Mouse (Mus musculus): ENCODE results near the gene Wrap73. TPM values are rescaled to one million over a fixed set of nuclear protein-coding genes. Genes with fewer than 3 reads are reported as not detected.

Wrap73 gene
- polyA plus RNA-seq, 1 experiment, result 69.3 TPM

DNA sequence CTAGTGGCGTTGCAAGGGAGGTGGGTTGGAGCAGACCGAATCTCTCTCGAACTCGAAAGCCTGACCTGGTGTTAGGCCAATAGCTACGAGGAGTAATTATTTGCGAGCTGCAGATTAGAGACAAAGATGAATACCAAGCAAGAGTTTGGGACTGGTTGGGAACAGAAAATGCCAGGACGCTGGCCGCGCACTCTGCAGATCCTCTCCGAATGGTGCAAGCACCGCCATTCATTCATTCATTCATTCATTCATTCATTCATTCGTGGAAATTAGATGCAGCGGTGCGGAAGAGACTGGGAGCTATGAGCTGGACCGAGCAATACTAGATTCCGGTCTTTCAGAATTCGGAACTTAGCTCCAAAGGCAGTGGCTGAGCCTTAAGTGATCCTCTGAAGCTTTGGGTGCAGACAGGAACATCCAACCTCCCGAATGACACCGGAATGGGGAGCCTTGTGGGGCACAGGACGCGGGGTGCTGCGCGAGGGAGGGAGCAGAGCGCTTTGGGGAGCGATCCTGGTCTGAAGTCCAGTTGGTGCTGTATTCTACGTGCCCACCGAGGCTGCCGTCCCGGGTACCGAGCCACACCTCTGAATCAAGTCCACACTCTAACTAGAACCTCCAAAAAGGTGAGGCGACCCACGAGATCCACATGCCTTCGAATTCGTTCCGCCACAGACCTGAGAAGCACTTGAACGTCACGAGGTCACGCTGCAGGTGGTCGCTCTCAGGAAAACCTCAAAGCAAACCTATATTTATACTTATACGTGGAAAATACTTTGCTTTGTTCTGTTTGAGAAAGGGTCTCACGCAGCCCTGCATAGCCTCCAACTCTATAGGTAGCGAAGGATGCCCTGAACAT is 934 bp upstream of the Wrap73 start:
- Histone ChIP-seq H3K4me3 (ENCODE audit: control insufficient read depth, insufficient read depth, low read length) (peak overlapping the region; percentile 14), H3K36me3 (ENCODE audit: control insufficient read depth, insufficient read depth, low read length) (no peaks in the 10 kb centered on the region), H3K27me3 (ENCODE audit: control insufficient read depth, insufficient read depth, low read length) (peaks cover 29% of the 10 kb centered on the region), H3K4me1 (replicated peaks; ENCODE audit: control insufficient read depth, insufficient read depth, low read length) (peaks cover 16% of the 10 kb centered on the region), H3K27ac (ENCODE audit: control insufficient read depth, insufficient read depth, low read length) (no peak overlapping the region)
- 4% methylated on average over 42 of the region's 42 CpGs for WGBS
- no peak for TF ChIP-seq CTCF (IDR thresholded peaks at IDR 0.05; ENCODE audit: borderline replicate concordance, control insufficient read depth, extremely low read depth, insufficient read depth, low read length, poor library complexity)
- no peak for TF ChIP-seq POLR2A (IDR thresholded peaks at IDR 0.05; ENCODE audit: control insufficient read depth, extremely low read depth, insufficient read depth, low read length, poor library complexity)
- no peak for DNase-seq

DNA sequence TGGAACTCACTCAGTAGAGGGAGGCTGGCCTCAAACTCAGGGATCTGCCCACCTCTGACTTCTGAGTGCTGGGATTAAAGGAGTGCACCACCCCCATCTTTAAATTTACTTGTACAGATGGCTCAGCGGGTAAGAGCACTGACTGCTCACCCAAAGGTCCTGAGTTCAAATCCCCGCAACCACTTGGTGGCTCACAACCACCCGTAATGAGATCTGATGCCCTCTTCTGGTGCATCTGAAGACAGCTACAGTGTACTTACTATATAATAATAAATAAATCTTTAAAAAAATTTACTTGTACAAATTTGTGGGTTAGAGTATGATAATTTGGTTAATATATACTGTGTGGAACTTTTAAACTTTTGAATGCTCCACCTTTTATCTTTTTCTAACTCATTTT is 2.5 kb downstream of the Wrap73 start:
- Histone ChIP-seq H3K4me1 (replicated peaks; ENCODE audit: control insufficient read depth, insufficient read depth, low read length) (peaks cover 16% of the 10 kb centered on the region), H3K36me3 (ENCODE audit: control insufficient read depth, insufficient read depth, low read length) (no peaks in the 10 kb centered on the region), H3K27ac (ENCODE audit: control insufficient read depth, insufficient read depth, low read length) (no peak overlapping the region), H3K4me3 (ENCODE audit: control insufficient read depth, insufficient read depth, low read length) (no peak overlapping the region), H3K27me3 (ENCODE audit: control insufficient read depth, insufficient read depth, low read length) (peaks cover 18% of the 10 kb centered on the region)
- 96% methylated on average over 3 of the region's 3 CpGs for WGBS
- no peak for TF ChIP-seq CTCF (IDR thresholded peaks at IDR 0.05; ENCODE audit: borderline replicate concordance, control insufficient read depth, extremely low read depth, insufficient read depth, low read length, poor library complexity)
- no peak for TF ChIP-seq POLR2A (IDR thresholded peaks at IDR 0.05; ENCODE audit: control insufficient read depth, extremely low read depth, insufficient read depth, low read length, poor library complexity)
- DNase-seq, result no peak

DNA sequence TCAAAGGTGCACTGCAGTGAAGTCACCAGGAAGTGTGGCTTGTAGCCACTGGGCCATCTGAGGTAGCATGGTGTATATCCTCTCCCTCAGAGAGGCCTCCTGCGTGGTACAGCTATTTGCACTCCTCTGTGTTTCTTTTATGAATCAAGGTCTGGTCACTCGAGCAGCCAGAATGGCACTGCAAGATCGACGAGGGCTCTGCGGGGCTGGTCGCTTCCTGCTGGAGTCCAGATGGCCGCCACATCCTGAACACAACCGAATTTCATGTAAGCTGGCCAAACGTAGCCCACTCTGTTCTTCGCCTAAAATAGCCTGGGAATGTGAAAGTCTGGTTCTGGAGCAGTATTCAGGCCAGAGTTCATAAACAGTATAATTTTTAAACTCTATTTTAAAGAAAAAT is 4.2 kb downstream of the Wrap73 start:
- DNase-seq, result no peak
- Histone ChIP-seq H3K4me3 (ENCODE audit: control insufficient read depth, insufficient read depth, low read length) (no peak overlapping the region), H3K36me3 (ENCODE audit: control insufficient read depth, insufficient read depth, low read length) (peaks cover 3% of the 10 kb centered on the region; the same call in 1 of the 2 replicates), H3K4me1 (replicated peaks; ENCODE audit: control insufficient read depth, insufficient read depth, low read length) (peaks cover 9% of the 10 kb centered on the region), H3K27me3 (ENCODE audit: control insufficient read depth, insufficient read depth, low read length) (0 out of 2 replicates have a peak, but pooled peaks cover 3% of the 10 kb centered on the region), H3K27ac (ENCODE audit: control insufficient read depth, insufficient read depth, low read length) (no peak overlapping the region)
- 88% methylated on average over 10 of the region's 10 CpGs for WGBS
- no peak for TF ChIP-seq POLR2A (IDR thresholded peaks at IDR 0.05; ENCODE audit: control insufficient read depth, extremely low read depth, insufficient read depth, low read length, poor library complexity)
- no peak for TF ChIP-seq CTCF (IDR thresholded peaks at IDR 0.05; ENCODE audit: borderline replicate concordance, control insufficient read depth, extremely low read depth, insufficient read depth, low read length, poor library complexity)

DNA sequence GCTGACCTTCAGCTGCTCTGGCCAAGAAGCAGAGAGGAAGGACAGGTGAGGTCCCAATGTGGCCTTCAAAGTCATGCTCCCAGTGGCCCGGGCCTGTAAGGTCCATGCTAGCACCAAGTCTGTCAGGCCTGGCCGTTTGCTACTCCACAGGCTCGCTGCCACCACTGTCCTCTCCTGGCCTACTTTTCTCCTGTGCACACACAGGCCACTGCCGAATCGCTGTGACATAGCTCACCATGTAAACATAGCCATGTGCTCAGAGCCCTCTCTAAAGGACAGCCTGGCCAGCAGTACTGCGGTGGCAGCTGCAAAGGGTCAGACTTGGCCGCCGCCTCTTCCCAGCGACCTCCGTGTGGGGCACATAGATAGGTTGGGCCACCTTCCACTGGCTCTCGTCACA is 11.9 kb downstream of the Wrap73 start:
- TF ChIP-seq CTCF (IDR thresholded peaks at IDR 0.05; ENCODE audit: borderline replicate concordance, control insufficient read depth, extremely low read depth, insufficient read depth, low read length, poor library complexity), result no peak
- TF ChIP-seq POLR2A (IDR thresholded peaks at IDR 0.05; ENCODE audit: control insufficient read depth, extremely low read depth, insufficient read depth, low read length, poor library complexity), result no peak
- Histone ChIP-seq H3K36me3 (ENCODE audit: control insufficient read depth, insufficient read depth, low read length) (peaks cover 36% of the 10 kb centered on the region), H3K4me1 (replicated peaks; ENCODE audit: control insufficient read depth, insufficient read depth, low read length) (peaks cover 13% of the 10 kb centered on the region), H3K27me3 (ENCODE audit: control insufficient read depth, insufficient read depth, low read length) (no peaks in the 10 kb centered on the region), H3K27ac (ENCODE audit: control insufficient read depth, insufficient read depth, low read length) (no peak overlapping the region), H3K4me3 (ENCODE audit: control insufficient read depth, insufficient read depth, low read length) (no peak overlapping the region)
- 92% methylated on average over 11 of the region's 11 CpGs for whole genome bisulfite sequencing
- DNase-seq, result no peak

DNA sequence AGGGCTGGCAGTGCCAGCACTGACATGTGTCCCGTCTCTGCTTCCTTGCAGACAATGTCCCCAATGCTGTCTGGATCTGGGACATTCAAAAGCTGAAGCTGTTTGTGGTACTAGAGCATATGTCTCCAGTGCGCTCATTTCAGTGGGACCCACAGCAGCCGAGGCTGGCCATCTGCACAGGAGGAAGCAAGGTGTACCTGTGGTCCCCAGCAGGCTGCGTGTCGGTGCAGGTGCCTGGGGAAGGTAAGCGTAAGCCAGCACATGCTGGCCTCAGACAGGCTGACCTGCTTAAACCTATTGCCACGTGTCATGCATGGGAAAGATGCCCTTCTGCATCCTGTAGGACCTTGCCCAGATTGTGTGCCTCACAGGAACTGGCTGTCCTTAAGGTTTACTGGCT is 13.9 kb downstream of the Wrap73 start:
- Histone ChIP-seq H3K4me1 (replicated peaks; ENCODE audit: control insufficient read depth, insufficient read depth, low read length) (peaks cover 17% of the 10 kb centered on the region), H3K36me3 (ENCODE audit: control insufficient read depth, insufficient read depth, low read length) (peaks cover 32% of the 10 kb centered on the region), H3K27me3 (ENCODE audit: control insufficient read depth, insufficient read depth, low read length) (no peaks in the 10 kb centered on the region), H3K27ac (ENCODE audit: control insufficient read depth, insufficient read depth, low read length) (no peak overlapping the region), H3K4me3 (ENCODE audit: control insufficient read depth, insufficient read depth, low read length) (no peak overlapping the region)
- TF ChIP-seq CTCF (IDR thresholded peaks at IDR 0.05; ENCODE audit: borderline replicate concordance, control insufficient read depth, extremely low read depth, insufficient read depth, low read length, poor library complexity), result no peak
- TF ChIP-seq POLR2A (IDR thresholded peaks at IDR 0.05; ENCODE audit: control insufficient read depth, extremely low read depth, insufficient read depth, low read length, poor library complexity), result no peak
- WGBS, result 37% methylated on average over 7 of the region's 7 CpGs
- no peak for DNase-seq

DNA sequence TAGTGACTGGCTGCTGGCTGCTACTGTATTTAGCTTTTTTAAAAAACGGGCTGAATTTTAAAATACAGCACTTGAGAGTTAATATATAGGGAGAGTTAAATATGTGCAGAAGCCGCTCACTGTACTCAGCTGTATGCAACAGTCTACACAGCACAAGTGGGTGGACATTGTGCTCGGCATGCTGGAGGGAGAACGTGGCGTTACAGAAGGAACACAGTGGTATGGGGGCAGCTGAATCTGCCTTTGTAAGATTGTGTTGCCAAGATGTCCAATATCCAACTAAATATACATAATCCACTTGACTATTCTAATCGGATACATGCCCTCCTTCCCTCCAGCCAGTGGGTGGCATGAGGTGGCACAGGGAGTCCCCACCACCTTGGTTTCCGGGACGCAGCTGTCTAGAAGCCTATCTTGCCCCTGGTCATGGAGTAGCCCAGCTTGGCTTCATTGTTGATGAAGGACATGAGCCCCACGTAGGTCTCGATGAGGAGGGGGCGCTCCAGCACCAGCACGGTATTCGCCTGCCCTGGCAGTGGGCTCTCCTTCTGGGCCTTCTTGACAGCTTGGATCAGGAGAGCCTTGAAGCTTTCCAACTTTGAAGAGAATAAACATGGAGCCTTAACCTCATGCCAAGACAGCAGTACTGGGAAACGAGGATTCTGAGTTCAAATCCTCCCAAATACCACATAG is 15.9 kb downstream of the Wrap73 start:
- no peak overlapping the region for H3K4me3 ChIP-seq (ENCODE audit: control insufficient read depth, insufficient read depth, low read length)
- H3K36me3 ChIP-seq (ENCODE audit: control insufficient read depth, insufficient read depth, low read length), result peaks cover 27% of the 10 kb centered on the region
- peaks cover 24% of the 10 kb centered on the region for H3K4me1 ChIP-seq (replicated peaks; ENCODE audit: control insufficient read depth, insufficient read depth, low read length)
- no peak overlapping the region for H3K27ac ChIP-seq (ENCODE audit: control insufficient read depth, insufficient read depth, low read length)
- H3K27me3 ChIP-seq (ENCODE audit: control insufficient read depth, insufficient read depth, low read length), result no peaks in the 10 kb centered on the region
- 96% methylated on average over 14 of the region's 14 CpGs for WGBS
- DNase-seq, result no peak
- TF ChIP-seq CTCF (IDR thresholded peaks at IDR 0.05; ENCODE audit: borderline replicate concordance, control insufficient read depth, extremely low read depth, insufficient read depth, low read length, poor library complexity) (no peak), POLR2A (IDR thresholded peaks at IDR 0.05; ENCODE audit: control insufficient read depth, extremely low read depth, insufficient read depth, low read length, poor library complexity) (no peak)
